Mouse (Mus musculus) heart, embryonic 13.5 days (tissue): Measurements from ENCODE around the gene Myo3b. TPM values are rescaled to one million over a fixed set of nuclear protein-coding genes. Genes with fewer than 3 reads are reported as not detected.

Source experiments
- ATAC-seq: fragments of 200-750 bp; cut with Nextera tagmentation; 2 replicates; pipeline ENCODE4 v1.8.0; 2017; ENCODE audit warnings: moderate TSS enrichment; ENCODE audit not compliant: insufficient number of reproducible peaks, low FRiP score, low TSS enrichment; ENCODE audit errors: extremely low read depth
- H3K27ac ChIP-seq: fragments of 300-500 bp; sonication (generic); replicated peaks from 2 replicates; pipeline ENCODE4 v1.5.1; 2015; ENCODE audit warnings: moderate library complexity, mild to moderate bottlenecking, inconsistent platforms
- H3K27me3 ChIP-seq: fragments of 300-500 bp; sonication (generic); replicated peaks from 2 replicates; pipeline ENCODE4 v1.6.1; 2015; ENCODE audit warnings: mild to moderate bottlenecking, inconsistent platforms
- H3K36me3 ChIP-seq: fragments of 300-500 bp; sonication (generic); 2 replicates; pipeline ENCODE4 v1.6.1; 2015; ENCODE audit warnings: mild to moderate bottlenecking, inconsistent platforms
- H3K4me1 ChIP-seq: fragments of 300-500 bp; sonication (generic); 2 replicates; pipeline ENCODE4 v1.6.1; 2015; ENCODE audit warnings: inconsistent platforms
- H3K4me2 ChIP-seq: fragments of 300-500 bp; sonication (generic); 2 replicates; pipeline ENCODE4 v1.6.1; 2015; ENCODE audit warnings: inconsistent platforms, mild to moderate bottlenecking, moderate library complexity
- H3K4me3 ChIP-seq: fragments of 300-500 bp; sonication (generic); 2 replicates; pipeline ENCODE4 v1.5.1; 2015; ENCODE audit warnings: moderate library complexity, mild to moderate bottlenecking, inconsistent platforms
- H3K9ac ChIP-seq: fragments of 300-500 bp; sonication (generic); 2 replicates; pipeline ENCODE4 v1.6.1; 2015; ENCODE audit warnings: inconsistent platforms, mild to moderate bottlenecking, moderate library complexity
- H3K9me3 ChIP-seq: fragments of 300-500 bp; sonication (generic); 2 replicates; pipeline ENCODE4 v1.6.1; 2016; ENCODE audit warnings: inconsistent platforms
- WGBS: fragments of 180-500 bp; shearing (Covaris S2); methylation state at CpG from one replicate; pipeline ENCODE4 v1.1.7; 2015; ENCODE audit warnings: mixed read lengths; 5-methylcytosine and 5-hydroxymethylcytosine counted together
- polyA plus RNA-seq: library from polyadenylated mRNA; unstranded; fragments of >200 nt; fragmentation: Nextera tagmentation; extraction: Ambion mirVana; gene quantifications from 2 replicates; pipeline ENCODE4 v1.2.1, GENCODE M21; 2015

The Myo3b gene
- polyA plus RNA-seq, 1 experiment from 2014 or later, result 0.20 TPM

DNA sequence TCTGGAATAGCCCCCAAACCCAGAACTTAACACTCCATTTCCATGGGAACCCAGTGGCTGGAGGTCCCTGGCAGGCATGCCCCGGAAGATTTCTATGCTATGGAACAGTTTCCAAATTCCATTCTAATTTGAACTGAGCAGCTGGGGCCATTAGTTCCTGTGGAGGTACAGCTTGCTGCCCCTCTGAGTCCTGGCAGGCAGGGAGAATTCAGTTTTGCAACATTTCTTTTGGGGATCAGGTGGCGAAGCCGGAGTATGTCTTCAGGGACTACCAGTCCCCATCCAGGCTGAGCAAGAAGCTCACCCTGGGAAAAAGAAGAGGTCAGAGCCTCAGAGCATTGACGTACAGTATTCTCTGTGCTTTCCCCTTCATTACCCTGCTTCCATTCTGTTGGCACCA, 94.4 kb downstream of the Myo3b start:
- H3K4me3 ChIP-seq, result no peak overlapping the region
- no peak overlapping the region for H3K4me2 ChIP-seq
- H3K36me3 ChIP-seq, result no peaks in the 10 kb centered on the region
- H3K4me1 ChIP-seq, result no peaks in the 10 kb centered on the region
- ATAC-seq, result no peak
- H3K9ac ChIP-seq, result no peak overlapping the region
- H3K27me3 ChIP-seq, result peaks cover 58% of the 10 kb centered on the region
- 81% methylated on average over 4 of the region's 4 CpGs for WGBS
- H3K27ac ChIP-seq, result no peak overlapping the region
- H3K9me3 ChIP-seq, result no peaks in the 10 kb centered on the region

DNA sequence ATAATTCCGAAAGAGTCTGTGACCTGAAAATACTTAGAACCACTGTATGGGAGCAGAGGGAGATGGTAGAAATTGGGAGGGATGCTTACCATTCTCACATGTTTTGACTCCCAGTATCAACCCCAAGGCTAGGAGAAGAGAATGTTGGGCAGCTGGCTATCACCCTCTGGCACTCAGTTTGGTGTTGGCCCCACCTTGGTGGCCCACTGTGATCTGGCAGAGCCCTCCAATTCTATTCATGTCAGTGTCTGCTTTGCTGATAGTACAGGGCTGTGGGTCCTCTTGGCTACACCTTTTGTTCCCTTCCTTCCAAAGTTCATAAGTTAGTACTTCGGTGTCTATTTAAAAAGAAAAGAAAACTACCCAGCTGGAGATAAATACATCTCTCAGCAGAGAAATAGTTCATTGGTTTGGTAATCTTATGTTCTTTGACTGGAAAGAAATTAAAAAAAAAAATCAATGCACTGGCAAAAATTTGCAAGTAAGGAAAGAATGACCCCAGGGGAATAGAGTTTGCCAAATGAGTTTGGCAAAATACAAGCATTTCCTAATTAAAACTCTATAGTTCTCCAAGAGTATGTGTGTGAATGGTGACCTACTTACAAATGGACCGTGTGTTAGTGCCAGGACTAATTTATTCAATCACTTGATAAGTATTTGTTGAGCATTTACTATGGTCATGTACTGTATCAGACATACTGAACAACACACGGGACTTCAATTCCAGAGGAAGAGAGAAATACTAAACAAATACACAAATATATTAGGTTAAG, 98.5 kb downstream of the Myo3b start:
- no peak overlapping the region for H3K9ac ChIP-seq
- ATAC-seq, result no peak
- no peak overlapping the region for H3K4me2 ChIP-seq
- H3K27me3 ChIP-seq, result peaks cover 29% of the 10 kb centered on the region
- H3K4me1 ChIP-seq, result no peaks in the 10 kb centered on the region
- H3K9me3 ChIP-seq, result no peaks in the 10 kb centered on the region
- H3K4me3 ChIP-seq, result no peak overlapping the region
- H3K36me3 ChIP-seq, result no peaks in the 10 kb centered on the region
- WGBS, result 80% methylated on average over 4 of the region's 4 CpGs
- H3K27ac ChIP-seq, result no peak overlapping the region

DNA sequence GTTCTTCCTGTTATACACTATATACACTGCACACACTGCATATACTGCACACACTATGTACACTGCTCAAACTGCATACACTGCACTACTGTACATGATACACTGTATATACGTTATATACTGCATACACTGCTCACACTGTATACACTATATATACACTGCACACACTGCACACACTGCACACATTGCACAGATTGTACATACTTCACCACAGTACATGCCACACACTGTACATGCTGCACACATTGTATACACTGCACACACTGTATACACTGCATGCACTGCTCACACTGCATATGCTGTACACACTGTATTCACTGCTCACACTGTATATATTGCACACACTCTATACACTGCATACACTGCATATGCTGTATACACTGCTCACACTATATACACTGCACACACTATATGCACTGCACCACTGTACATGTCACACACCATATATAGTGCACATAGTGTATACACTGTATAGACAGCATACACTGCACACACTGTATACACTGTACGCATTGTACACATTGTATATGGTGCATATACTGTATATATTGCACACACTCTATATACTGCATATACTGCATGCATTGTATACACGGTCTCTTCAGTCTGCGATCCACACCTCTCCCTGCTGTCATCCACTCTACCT, 104.7 kb downstream of the Myo3b start:
- no peak for ATAC-seq
- Histone ChIP-seq H3K36me3 (no peaks in the 10 kb centered on the region), H3K4me2 (no peak overlapping the region), H3K4me3 (no peak overlapping the region), H3K27me3 (no peaks in the 10 kb centered on the region), H3K4me1 (no peaks in the 10 kb centered on the region), H3K9ac (no peak overlapping the region), H3K9me3 (no peaks in the 10 kb centered on the region), H3K27ac (no peak overlapping the region)
- WGBS, result 87% methylated on average over 4 of the region's 4 CpGs

DNA sequence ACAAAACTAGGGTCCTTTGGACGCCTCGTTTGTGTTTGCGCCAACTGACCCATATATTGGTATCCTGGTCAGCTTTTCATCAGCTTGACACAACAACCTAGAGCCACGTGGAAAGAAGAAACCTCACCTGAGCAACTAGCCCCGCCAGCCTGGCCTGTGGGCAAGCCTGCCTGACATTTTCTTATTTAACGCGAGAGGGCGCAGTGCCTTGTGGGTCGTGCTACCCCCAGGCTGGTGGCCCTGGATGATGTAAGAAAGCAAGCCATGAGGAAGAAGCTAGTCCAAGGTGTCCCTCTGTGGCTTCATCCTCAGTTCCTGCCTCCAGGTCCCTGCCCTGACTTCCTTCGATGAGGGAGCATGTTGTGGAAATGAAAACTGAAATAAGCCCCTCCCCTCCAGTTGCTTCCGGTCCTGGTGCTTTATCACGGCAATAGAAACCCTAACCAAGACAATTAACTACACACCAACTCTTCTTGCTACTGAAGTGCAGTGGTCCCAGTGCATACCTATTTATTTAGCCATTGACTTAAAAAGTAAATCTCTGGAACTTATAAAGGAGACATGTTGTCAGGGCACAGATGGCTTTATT, 108.2 kb downstream of the Myo3b start:
- no peak overlapping the region for H3K4me3 ChIP-seq
- ATAC-seq, result no peak
- H3K4me2 ChIP-seq, result no peak overlapping the region
- H3K36me3 ChIP-seq, result no peaks in the 10 kb centered on the region
- no peaks in the 10 kb centered on the region for H3K27me3 ChIP-seq
- no peak overlapping the region for H3K27ac ChIP-seq
- 45% methylated on average over 12 of the region's 12 CpGs for WGBS
- H3K4me1 ChIP-seq, result no peaks in the 10 kb centered on the region
- no peaks in the 10 kb centered on the region for H3K9me3 ChIP-seq
- H3K9ac ChIP-seq, result no peak overlapping the region

DNA sequence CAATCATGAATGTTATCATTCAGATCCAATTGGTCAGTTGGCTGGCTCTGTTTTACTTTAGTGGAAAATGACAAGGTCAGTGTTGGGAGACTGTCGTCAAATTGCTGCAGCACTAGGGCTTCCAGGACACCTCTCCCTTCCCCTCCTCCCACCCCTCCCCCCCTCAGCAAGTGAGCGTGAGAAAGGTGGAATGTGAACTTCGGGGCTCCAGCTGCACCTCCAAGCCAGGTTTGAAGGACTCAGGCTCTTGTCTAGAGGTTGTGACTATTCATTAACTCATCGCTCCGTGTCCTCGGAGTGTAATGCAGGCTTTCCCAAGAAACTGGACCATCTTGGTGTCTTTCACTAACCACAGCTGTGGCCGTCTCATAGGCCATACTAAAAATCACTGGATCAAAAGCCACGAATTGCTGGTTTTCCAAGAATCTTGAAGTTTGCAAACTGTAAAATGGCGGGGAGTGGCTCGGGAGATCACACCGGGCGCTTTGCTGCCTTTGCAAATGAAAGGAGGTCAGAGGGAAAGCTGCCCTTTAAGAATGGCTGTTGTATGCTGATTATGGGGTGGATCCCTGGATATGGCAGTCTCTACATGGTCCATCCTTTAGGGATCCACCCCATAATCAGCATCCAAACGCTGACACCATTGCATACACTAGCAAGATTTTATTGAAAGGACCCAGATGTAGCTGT, 110.0 kb downstream of the Myo3b start:
- no peak overlapping the region for H3K4me3 ChIP-seq
- no peak overlapping the region for H3K27ac ChIP-seq
- WGBS, result 63% methylated on average over 13 of the region's 13 CpGs
- H3K4me1 ChIP-seq, result no peaks in the 10 kb centered on the region
- no peak overlapping the region for H3K9ac ChIP-seq
- no peaks in the 10 kb centered on the region for H3K36me3 ChIP-seq
- H3K9me3 ChIP-seq, result no peaks in the 10 kb centered on the region
- ATAC-seq, result no peak
- H3K4me2 ChIP-seq, result no peak overlapping the region
- H3K27me3 ChIP-seq, result no peaks in the 10 kb centered on the region

DNA sequence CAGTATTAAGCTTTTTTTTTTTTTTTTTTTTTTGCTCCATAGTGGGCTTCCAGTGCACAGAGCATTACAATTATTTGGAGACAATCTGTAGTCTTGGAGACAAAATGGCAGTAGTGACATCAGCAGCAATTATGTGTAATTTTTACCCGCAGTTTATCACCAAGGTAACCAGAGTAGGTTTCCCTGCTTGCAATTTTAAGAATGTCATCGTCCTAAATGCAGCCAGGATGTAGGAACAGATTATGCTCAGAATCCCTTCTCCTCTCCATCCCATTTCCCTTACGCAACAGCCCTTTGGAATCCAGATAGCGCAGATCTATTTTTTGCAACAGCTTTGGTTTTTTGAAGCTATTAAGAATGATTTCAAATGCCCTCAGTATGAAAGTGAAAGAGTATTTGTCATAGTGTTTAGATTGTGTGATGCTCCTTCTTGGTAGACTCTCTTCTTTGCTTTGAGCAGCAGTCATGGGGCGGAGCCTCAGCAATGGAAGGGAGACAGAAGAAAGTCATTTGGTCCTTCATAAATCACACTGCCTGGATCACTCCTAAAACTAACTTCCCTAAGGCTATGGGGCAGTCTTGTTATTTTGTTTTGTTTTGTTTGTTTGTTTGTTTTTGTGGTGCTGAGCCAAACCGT, 111.6 kb downstream of the Myo3b start:
- WGBS, result 71% methylated on average over 6 of the region's 6 CpGs
- no peaks in the 10 kb centered on the region for H3K27me3 ChIP-seq
- H3K27ac ChIP-seq, result no peak overlapping the region
- H3K4me2 ChIP-seq, result no peak overlapping the region
- H3K9ac ChIP-seq, result no peak overlapping the region
- H3K4me1 ChIP-seq, result no peaks in the 10 kb centered on the region
- H3K9me3 ChIP-seq, result no peaks in the 10 kb centered on the region
- H3K4me3 ChIP-seq, result no peak overlapping the region
- ATAC-seq, result no peak
- H3K36me3 ChIP-seq, result no peaks in the 10 kb centered on the region

DNA sequence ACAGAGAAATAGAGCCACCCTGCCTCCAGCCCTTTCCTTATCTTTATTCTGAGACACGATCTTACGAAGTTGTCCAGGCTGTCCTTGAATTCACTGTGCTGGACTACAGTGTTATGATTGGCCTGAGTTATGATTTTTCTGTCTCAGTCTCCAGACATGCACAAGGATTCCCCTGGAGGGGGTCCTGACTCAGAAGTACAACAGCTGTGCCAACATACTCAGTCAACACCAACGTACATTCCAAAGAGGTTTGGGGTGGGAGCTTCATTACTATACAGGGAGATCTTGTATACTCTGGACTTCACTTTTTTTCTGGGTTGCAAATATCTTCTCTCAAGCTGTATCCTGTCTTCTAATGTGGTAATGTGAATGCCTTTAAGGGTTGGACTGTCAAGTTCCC, 113.0 kb downstream of the Myo3b start:
- H3K4me1 ChIP-seq, result no peaks in the 10 kb centered on the region
- H3K4me3 ChIP-seq, result no peak overlapping the region
- no peaks in the 10 kb centered on the region for H3K9me3 ChIP-seq
- H3K36me3 ChIP-seq, result no peaks in the 10 kb centered on the region
- no peak overlapping the region for H3K4me2 ChIP-seq
- no peak overlapping the region for H3K27ac ChIP-seq
- 43% methylated on average over 3 of the region's 3 CpGs for WGBS
- no peak overlapping the region for H3K9ac ChIP-seq
- no peaks in the 10 kb centered on the region for H3K27me3 ChIP-seq
- ATAC-seq, result no peak

DNA sequence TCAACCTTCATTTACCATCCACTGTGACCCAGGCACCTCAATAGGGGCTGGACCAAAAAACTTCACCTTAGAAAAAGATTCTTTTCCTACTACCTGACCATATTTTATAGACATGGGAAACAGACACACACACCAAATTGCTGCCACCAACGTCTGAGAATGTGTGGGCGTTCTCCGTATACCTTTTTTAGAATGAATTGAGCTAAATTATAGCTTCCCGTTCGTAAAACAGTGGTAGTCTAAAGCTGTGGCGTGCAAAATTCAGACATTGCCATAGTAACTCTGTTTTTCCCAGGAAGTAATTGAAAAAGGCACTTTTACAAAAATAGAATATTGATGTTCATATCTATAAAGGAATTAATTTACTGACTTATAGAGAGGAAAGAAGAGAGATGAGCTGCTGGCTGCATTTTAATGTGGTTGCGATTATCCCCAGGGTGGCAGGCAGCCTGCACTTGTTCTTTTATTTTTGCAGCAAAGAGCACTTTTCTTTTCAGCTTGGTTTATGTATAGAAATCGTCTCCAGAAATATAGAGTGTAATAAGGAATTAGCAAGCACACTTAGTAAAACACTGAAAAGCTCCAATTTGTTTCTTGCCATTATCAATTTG, 116.4 kb downstream of the Myo3b start:
- no peak for ATAC-seq
- 77% methylated on average over 8 of the region's 8 CpGs for WGBS

DNA sequence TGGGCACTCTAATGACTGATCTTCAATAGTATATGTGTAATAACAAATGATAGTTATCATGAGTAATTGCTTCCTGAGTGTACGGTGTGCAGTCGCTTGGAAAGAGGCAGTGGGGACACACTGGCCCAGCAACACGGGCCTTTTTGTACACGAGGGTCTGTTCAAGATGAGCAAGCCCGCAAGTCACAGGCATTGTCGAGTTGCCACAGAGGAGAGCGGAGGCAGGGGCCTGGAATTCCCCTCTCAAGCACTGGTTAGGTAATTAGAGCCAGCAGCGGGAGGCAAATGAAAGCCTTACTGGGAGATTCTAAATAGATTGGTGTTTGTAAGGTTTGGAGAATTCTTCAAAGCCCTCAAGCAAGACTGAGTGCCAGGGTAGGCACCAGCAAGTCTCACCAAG, 120.6 kb downstream of the Myo3b start:
- Histone ChIP-seq H3K4me2 (no peak overlapping the region), H3K36me3 (no peaks in the 10 kb centered on the region), H3K4me1 (no peaks in the 10 kb centered on the region), H3K27me3 (0 out of 2 replicates have a peak, but pooled peaks cover 8% of the 10 kb centered on the region), H3K9ac (no peak overlapping the region), H3K9me3 (no peaks in the 10 kb centered on the region), H3K4me3 (no peak overlapping the region), H3K27ac (no peak overlapping the region)
- no peak for ATAC-seq
- 42% methylated on average over 8 of the region's 8 CpGs for WGBS

More for the DNA sequence above, 116.4 kb downstream of the Myo3b start:
- Histone ChIP-seq H3K4me1 (no peaks in the 10 kb centered on the region), H3K9me3 (no peaks in the 10 kb centered on the region), H3K4me2 (no peak overlapping the region), H3K27ac (no peak overlapping the region), H3K27me3 (0 out of 2 replicates have a peak, but pooled peaks cover 8% of the 10 kb centered on the region), H3K9ac (no peak overlapping the region), H3K36me3 (no peaks in the 10 kb centered on the region), H3K4me3 (no peak overlapping the region)

DNA sequence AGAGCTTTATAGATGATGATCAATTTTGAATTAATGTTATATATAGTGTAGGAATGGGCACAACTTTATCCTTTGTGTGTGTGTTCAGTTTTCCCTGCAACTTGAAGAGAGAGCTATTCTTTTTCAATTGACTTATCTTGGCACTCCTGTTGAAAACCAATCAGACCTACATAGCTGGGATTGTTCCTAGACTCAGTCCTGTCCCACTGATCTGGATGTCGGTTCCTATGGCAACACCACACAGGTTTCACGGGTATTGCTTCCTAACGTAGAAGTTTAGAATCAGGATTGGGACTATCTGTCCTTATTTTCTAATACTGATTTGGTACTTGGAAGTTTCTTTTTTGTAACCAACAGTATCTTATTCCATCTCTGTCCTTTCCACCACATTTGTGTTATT, 127.3 kb downstream of the Myo3b start:
- Histone ChIP-seq H3K36me3 (no peaks in the 10 kb centered on the region), H3K9me3 (no peaks in the 10 kb centered on the region), H3K9ac (no peak overlapping the region), H3K27ac (no peak overlapping the region), H3K4me2 (no peak overlapping the region), H3K4me1 (no peaks in the 10 kb centered on the region), H3K27me3 (peaks cover 5% of the 10 kb centered on the region; the same call in 1 of the 2 replicates), H3K4me3 (no peak overlapping the region)
- no peak for ATAC-seq
- WGBS, result 49% methylated on average over 3 of the region's 3 CpGs
